Mouse (Mus musculus) neural tube, embryonic 10.5 days (tissue): ENCODE measurements around the gene Tex29.
"Not testable (repeated sequence)": the region's sequence is repeated elsewhere in the genome, so short reads cannot be mapped to it uniquely, and the experiment has no call there.

ENCODE experiments used
- DNase-seq: peaks from one replicate; pipeline ENCODE4 v3.0.0-alpha.2; 2017; ENCODE audit warnings: low spot score; ENCODE audit errors: extremely low spot score

Tex29 gene

DNA sequence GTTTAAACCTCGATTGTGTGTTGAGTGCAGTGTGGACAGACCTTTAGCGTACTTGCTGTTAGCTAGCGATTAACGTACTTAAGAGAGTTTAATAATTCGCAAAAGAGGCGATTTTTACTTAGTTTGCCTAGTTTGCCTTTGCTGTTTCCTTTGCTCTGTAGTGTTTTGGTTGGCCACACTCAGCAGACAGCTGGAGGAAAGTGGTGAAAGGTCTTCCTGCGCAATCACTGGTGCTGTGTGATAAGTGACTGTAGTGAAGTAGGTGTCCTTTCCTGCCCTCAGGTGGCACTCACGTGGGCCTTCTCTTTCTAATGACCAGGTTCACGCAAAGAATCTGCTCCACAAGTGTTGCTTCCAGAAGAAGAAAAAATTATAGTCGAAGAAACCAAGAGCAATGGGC lies 9.1 kb upstream of the Tex29 start:
- DNase-seq, result no peak

DNA sequence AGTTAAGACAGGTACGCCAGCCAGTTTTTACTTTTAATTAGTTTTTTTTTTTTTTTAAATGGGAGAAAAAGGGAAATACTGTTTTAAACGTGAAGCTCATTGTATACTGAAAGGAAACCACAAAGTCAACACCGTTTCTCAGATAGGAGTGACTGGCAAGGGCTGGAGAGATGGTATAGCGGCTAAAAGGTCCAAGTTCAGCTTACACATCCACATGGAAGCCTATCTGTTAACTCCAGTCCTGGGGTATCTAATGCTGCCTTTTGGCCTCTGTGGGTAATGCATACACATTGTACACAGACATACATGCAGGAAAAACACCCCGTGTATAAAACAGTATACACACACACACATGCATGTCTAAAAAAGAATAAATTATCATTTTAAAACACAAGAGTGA lies 8.3 kb upstream of the Tex29 start:
- no peak for DNase-seq

DNA sequence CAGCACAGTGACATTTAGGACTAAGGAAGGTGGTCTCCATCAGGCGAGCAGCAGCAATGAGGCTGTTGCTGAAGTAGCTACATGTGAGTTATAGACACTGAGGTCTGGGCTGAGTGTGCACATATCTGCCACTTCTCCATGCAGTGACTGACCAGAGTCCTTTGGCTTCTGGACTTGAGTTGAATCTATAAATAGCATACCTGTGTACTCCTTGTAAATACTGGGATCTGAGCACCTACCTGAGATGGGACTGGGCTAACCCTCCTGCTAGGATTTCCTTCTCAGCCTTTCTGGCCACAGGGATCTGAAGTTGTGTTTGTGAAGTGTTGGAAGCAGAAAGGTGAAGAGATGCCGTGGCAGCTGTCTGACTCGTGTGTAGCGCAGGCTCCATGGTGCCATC lies 7.1 kb upstream of the Tex29 start:
- DNase-seq, result no peak

DNA sequence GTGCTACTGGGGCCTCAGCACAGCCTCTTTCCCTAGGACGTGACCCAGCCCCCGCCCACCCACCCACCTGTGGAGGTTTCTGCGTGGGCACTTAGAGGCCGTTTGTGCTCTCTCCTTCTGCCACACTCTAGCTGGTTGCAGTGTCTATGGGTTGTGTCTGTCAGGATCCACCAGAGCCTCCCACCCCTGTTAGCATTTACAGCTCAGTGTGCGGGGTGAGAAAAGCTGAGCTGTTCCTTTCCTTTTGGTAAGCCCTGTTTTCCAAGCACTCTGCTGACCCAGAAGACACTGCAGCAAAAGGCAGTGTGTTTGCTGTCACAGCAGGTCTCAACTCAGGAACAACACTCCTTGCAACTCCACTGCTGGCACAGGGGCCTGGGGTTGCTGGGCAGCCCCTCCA lies 6.1 kb upstream of the Tex29 start:
- no peak for DNase-seq

- DNase-seq, result no peak
These were observed 5.6 kb upstream of the Tex29 start for GRCm38 (mm10) chr8:11834691-11835090.

- DNase-seq, result peak; percentile 14
These were observed 1.3 kb downstream of the Tex29 start for GRCm38 (mm10) chr8:11841571-11841970.

GRCm38 (mm10) chr8:11842757-11843156 lies 2.5 kb downstream of the Tex29 start:
- no peak for DNase-seq

DNA sequence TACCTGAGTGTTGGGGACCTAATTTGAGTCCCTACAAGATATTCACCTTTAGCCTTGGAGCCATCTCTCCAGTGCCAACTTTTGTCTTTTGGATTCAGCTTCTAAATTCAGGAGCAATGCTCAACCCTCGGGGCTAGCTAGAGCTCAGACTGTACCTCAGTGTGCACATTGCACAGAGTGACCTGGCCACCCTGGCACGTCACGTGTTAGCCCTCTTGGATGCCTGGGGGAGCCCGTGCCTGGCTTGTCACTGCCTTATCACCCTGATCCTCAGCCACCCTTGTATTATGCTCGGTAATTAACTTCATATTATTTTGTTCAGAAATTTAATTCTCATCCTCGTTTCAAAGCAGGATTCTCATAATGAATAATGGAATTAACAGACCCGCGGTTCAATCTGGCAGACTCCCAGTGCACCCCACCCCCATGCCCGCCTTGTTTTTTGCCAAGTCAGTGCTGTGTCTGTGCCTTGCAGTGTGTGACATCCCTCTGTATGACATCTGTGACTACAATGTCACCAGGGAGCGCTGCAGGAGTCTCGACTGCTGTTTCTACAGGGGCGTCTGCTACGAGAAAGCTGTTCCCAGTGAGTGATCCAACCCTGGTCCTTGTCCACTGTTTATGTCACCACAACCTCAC lies 3.5 kb downstream of the Tex29 start:
- DNase-seq, result no peak

GRCm38 (mm10) chr8:11844316-11844685 lies 4.0 kb downstream of the Tex29 start:
- no peak for DNase-seq

DNA sequence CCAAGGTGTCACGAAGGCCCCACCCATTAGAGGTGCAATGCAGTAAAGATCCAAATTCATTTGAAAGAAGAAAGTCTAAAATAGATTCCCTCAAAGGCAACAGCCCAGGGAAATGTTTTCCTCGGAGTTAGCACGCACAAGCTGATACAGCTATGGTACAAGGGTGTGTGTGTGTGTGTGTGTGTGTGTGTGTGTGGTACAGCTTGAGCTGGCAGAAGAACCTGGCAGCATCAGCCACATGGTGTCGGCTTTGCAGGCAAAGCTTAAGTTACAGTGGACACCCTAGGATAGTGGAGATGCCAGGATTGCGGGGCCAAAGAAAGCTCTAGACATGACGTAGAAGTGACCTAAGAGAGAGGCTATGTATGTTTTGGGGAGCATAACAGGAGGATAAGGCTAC lies 6.5 kb downstream of the Tex29 start:
- DNase-seq, result no peak

- no peak for DNase-seq
These were observed 27.6 kb downstream of the Tex29 start for GRCm38 (mm10) chr8:11867832-11868231.

- DNase-seq, result not testable (repeated sequence)
These were observed 34.0 kb downstream of the Tex29 start for GRCm38 (mm10) chr8:11874227-11874626.

GRCm38 (mm10) chr8:11884646-11885045 lies 44.4 kb downstream of the Tex29 start:
- DNase-seq, result no peak

DNA sequence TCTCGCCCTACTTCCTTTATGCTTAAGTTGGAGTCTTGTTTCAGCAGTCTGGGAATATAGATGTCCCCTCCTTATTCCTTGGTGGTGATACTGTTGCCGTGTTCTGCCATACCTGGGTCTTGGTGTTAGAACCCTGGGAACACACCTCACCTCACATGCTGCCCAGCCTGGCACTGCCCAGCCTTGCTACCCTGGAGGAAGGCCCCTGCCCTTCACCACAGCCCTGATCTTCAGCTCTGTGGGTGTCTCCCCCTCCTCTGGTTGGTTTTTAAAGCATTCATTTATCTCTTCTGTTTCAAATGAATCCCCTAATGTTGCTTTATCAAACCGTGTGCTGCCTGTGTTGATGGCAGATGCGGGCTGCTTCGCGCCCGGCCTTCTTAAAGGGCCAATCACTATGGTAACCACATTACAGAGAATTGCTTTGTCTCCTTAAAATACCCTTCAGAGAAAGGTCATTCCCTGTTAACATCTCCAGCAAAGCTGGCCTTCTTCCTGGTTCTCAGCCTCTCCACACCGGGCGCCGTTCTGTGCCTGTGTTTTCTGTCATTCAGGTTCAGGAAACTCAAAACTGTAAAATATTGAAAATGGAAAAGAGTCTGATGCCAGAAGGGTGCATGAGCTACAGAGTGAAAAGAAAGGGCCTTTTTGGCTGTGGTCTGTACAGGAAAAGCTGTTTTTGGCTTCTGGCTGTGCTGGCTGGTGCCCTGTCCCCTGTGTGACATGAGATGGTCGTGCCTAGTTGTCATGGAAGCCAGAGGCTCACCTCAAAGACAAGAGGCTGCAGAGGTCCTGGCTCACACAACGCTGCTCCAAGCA lies 45.8 kb downstream of the Tex29 start:
- peak; percentile 25 for DNase-seq

- DNase-seq, result no peak
These were observed 46.5 kb downstream of the Tex29 start for GRCm38 (mm10) chr8:11886824-11887223.

- DNase-seq, result peak; percentile 18
These were observed 49.1 kb downstream of the Tex29 start for GRCm38 (mm10) chr8:11889156-11890018.

DNA sequence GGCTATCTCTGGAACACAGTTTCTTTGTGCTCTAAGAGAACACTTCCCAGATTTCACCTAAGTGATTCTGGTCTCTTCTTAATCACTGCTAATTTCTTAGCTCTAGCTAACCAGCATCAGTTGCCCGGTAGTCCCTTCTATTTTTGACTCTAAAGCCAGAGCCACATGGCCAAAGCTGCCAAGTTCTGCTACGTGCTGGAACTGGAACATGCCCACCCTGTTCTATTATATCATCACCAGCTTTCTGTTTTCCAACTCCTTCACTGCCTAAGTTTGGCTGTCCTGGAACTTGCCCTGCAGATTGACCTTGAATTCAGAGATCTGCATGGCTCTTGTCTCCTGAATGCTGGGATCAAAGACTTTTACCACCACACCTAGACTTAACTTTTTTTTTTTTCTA lies 52.5 kb downstream of the Tex29 start:
- DNase-seq, result no peak

DNA sequence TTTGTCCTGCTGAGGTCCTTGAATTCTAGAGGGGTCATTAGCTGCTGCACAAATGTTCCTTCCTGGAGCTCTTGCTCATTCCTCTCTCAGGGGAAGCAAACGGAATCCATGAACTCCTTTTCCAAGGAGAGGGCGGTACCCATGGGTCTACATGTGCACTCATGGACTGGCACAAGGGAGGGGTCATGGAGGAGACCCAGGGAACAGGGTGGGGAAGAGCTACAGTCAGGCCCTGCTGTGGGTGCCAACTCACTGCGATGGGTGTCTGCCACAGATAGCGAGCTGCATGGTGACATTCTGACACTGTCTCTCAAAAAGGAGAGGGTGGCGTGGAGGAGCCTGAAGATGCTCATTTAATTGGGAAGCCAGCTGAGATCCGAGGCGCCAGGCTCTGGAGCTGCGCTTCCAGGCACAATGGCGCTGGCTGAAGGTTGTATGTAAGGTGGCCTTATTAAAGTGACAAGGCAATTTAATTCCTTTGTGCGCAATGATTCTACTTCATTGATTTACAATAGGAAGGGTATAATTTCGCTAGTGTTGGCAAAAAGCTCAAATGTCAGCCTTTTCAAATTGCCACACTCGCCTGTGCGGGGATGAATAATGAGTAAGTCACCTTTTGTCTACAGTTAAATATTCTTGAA lies 55.9 kb downstream of the Tex29 start:
- no peak for DNase-seq

DNA sequence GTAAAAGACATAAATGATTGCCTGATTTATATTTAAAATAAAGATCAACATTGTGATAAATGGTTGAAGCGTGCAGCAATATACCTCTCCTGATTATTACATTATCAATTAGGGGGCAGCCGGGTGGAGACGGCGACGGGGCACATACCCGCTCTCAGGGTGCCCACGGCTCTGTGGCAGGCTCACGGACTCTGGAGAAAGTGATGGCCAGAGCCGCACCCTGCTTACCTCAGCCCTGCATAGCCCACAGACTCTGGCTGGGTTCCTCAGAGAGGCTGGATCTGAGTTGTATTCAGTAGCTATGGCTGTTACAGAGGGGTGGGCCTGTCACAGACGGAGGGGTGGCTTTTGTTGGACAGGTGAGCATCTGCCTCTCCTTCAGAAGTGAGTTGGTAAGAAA lies 56.4 kb downstream of the Tex29 start:
- DNase-seq, result no peak

- DNase-seq, result no peak
These were observed 58.5 kb downstream of the Tex29 start for GRCm38 (mm10) chr8:11898814-11899213.
